Mouse (Mus musculus) frontal cortex, adult (tissue): ENCODE results near the gene 3110082I17Rik.

Experiments used
- ATAC-seq: cut with Nextera tagmentation; 2 replicates; pipeline ENCODE4 v1.9.2; 2017; ENCODE audit warnings: mild to moderate bottlenecking, moderate library complexity, mixed read lengths; ENCODE audit not compliant: low TSS enrichment

The 3110082I17Rik gene

DNA sequence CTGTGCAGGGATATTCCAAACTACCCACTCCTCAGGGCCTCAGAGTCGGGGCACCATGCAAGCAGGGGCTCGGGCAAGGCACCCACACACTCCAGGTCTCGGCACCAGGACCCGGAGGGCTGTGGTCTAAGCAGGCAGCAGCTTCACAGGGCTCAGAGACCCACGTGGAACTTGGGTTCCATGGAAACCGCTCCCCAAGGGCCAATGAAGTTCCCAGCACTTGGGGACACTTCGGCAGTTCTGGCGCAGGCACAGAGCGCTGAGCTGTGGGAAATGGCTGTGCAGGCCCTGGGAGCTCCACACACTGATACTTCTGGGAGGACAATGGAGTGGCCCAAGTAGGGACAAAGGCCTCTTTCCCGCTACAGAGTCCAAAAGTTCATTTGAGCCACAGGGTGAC, 7.3 kb downstream of the 3110082I17Rik start:
- no peak for ATAC-seq

DNA sequence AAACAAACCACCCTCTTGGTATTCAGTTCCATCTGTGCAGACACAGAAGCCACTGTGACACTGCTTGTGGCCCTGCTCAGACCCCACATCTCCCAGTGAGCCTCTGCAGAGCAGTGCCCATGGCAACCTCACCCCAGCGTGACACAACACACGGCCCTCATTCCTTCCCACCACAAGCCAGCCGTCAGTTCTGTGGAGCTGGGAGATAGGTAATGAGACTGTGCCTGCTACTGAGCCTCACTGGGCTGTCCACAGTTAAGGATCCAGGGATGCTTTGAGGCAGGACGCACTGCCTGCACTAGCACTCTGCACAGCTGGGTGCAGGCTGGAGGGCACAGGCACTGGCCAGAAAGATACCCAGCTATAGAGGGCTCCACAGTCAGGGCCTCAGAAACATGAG, 10.4 kb downstream of the 3110082I17Rik start:
- no peak for ATAC-seq

DNA sequence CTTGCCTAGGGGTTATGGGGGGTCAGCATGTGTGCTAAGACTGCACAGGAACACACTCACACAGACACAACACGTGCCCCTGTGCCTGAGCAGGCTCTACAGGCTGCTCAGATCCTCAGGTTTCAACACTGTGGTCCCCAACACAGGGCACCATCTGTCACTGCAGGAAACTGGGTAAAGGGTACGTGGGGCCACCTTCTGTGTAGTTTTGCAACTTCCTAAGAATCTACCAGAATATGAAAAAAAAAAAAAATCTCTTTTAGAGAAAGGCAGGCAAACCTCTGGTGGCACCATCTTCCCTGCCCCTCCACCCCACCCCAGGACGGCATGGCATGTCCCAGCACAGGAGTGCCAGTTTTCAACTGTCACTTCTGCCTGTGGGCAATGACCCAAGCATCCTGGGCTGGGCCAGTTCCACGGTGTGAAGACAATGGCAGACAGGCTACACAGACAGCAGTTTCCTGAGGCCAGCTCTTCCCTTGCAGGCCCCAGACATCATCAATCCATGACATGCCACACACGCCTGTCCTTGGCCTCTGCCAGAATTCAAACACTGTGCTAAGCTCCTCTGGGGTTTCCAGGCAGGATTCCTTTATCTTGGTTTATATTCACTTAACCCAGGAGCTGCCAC, 11.1 kb downstream of the 3110082I17Rik start:
- ATAC-seq, result no peak

DNA sequence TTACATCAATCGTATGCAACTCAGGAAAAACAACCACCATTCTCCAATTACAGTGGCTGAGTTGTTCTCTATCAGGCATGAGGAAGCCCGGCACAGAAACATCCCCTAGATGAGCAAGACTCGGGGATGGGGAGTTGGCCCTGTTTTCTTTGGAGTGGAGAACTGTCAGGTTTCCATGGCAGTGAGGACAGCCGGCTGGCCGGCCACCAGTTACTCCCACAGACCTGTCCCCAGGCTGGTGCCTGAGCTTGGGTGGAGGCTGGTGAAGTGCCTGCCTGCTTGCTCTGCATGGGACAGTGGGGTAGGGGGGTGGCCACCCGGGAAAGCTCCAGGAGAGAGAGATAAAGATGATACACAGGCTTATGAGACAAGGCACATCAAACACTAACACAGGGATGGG, 12.3 kb downstream of the 3110082I17Rik start:
- ATAC-seq, result peak; percentile 81

DNA sequence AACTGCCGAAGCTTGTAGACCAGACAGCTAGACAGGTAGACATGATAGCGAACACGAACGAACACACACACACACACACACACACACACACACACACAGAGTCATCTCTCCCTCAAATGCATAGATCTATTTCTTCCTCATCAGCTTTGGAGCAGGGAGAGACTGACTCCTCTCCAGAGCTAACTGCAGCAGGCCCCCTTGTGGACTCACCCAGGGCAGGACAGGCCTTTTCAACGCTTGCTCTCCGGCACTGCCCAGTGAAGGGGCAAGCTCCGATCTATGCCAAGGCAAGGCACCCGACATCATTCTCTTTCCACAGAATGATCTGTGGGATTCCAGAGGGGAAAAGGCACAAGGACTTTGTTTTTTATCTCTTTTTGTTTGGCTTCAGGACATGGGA, 15.1 kb downstream of the 3110082I17Rik start:
- ATAC-seq, result no peak

DNA sequence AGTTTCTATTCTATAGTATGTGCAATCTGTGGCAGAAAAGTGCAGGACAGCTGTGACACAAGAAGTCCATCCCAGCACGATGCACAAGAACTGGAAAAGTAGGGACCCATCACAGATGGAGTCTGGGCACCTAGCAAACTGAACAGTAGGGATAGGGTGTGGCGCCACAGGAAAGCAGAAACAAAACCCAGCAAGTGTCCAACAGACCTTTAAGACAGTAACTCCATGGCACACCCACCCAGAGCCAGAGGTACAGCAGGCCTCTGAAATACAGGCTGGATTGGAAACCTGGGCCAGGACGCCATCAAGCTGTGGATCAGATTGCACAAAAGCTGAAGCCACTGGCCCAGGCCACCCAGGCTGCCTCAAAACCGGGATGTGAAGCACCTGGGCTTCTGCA, 17.4 kb downstream of the 3110082I17Rik start:
- ATAC-seq, result no peak

DNA sequence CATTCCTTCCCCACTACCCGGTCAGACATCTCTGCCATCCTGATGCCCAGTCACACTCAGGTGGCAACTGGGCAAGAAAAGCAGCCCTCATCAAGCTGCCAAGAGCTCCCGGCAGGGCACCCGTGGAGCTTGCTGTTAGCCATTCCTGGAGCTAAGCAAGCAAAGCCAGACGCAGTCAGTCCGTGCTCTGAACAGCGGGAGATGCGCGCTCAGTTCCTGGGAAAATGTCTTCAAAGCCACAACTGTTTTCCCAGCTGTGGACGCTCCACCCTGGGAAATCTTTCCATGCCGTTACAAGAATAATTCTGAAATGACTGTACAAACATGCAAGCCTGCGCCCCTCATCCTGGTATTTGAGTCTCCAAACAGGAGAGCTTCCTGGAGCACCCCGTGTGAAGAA, 17.9 kb downstream of the 3110082I17Rik start:
- ATAC-seq, result no peak

DNA sequence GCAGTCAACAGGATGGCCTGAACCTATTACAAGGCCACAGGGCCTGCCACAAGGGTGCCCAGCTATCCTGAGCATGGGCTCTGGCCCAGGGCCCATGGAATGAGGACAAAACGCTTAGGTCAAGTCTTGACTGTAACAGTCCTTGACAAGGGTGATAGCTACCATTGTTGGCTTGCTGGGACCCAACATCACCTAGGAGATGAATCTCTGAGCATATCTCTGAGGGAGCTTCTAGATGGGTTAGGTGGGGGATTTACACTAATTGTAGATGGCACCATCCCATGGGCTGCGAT, 18.7 kb downstream of the 3110082I17Rik start:
- ATAC-seq, result no peak

DNA sequence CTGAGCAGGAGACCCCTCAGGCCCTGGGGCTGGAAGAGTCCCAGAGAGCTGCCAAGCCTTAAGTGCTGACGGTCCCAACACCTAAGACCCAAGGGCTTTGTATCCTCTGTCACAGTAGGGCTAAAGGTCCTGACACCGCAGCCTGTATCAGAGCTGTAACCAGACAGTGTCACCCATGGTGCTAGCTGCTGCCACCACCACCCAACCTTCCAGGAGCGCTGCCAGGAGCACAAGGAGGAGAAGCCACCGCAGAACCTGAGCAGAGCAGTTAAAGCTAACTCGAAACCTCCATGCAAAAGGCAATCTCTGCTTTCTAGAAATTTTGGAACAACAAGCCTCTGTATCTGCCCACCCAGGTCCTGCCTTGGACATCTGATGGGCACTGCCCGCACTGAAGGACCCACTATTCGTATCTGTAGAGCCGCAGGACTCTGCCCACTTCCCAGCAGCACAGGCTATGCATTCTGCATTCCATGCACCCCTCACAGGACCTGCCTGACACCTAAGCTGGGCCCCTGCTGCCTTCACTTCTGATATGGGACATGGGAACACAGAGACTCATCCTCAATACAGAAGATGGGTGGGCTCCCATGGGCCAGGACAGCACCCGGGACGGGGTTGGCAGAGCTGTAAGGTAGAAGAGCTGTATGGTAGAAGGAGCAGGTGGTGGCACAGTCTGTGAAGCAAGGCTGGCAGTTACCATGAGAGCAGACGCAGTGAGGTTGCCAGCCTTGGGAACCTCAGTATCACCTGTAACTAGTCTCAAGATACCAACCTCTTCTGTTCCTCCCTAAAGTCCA, 19.2 kb downstream of the 3110082I17Rik start:
- no peak; the same call in 1 of the 2 replicates for ATAC-seq

DNA sequence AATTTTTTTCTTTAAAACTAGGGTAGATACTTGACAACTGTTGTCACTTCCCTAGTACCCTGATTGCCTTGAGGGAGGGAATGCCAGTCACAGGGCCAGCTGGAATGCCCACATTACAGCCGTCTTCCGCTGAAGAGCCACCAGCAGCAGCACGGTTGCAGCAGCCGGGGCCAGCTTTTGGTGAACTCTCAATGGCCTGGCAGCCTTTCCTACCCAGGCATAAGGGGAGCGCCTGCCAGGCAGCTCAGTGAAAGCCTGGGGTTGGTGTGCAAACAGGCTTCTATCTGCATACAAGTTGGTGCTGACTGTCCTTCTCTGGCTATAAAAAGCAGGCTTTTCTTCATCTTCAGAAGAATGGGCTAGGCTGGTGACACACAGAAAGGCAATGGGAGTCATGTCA, 19.9 kb downstream of the 3110082I17Rik start:
- peak; percentile 48 for ATAC-seq

DNA sequence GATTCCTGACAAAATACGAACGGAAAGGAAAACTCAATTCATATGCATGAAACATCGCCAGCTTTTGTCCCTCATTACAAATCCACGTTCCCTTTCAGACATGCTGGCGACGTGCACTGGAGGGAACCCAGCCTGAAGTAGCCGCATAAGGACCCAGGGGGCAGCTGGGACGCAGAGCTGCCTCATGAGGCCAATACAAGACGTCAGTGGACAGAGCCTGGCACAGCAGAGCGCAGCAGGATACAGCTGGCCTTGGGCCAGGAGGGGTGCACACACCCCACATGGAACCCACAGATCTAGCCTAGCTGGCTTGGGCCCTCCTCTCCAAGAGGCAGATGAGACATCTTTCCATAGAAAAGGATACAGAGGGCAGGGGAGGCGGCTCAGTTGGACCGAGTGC, 21.9 kb downstream of the 3110082I17Rik start:
- no peak for ATAC-seq

DNA sequence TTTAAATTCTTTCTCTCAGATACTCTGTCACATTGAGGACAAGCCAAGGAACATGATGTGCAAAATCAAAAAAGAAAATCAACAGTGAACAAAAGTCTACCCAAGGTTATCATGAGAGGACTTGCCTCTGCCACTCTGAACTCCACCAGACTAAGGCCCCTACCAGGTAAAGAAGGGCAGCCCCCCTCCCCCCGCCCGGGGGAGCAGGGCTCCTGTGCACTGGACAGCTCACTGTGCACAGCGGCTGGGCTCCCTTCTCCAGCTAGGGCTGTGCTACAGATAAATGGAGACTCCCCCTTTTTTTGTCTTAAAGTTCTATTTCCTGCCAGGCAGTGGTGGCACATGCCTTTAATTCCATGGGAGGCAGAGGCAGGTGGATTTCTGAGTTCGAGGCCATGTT, 22.6 kb downstream of the 3110082I17Rik start:
- ATAC-seq, result no peak

DNA sequence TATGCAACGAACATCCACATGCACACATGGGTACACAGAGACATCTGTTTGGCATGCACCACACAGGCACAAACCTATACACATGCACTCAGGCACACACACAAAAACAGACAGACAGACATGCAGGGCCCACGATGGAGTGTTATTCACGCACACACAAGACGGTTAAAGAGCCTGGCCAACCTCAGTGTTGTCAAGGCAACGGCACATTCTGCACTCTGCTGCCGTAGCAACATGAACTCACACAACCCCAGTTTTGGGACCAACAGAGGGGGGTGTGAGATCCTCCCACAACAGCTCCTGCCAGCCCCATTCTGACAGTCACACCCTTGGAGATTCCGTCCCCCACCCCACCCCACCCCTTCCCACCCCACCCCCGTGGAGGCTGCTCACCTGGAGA, 25.4 kb downstream of the 3110082I17Rik start:
- peak; percentile 60 for ATAC-seq

DNA sequence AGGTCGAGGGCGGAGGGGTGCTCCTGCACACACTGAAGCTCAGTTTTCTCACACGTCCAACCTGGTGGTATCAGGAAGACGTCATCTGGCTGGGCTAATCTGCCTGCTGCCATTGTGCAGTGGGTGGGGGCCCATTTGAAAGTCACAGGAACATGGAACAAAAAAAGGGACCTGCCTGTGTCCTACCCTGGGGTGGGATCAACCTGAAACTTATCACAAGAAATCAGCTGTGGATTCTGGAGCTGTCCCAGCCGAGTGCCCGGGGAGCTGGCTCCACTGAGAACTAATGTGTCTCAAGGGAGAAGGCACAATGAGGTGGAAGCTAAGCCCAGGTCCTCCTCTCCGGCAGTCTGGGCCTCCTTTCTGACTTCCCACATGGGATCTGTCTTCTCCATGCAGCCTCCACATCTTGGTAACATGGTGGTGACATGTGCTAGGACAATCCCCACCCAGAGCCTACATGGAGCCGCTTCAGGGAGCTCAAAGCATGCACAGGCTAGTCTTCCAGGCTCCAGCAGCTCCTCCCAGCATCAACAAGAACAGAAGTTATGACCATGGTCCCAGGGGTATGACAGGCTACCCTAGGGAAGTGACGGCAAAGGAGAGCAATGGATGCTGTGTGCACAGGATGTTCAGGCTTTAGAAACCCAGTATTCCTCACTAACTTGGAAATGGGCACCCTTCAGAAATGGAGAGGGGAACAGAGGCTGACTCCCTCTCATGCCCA, 26.3 kb downstream of the 3110082I17Rik start:
- no peak for ATAC-seq

DNA sequence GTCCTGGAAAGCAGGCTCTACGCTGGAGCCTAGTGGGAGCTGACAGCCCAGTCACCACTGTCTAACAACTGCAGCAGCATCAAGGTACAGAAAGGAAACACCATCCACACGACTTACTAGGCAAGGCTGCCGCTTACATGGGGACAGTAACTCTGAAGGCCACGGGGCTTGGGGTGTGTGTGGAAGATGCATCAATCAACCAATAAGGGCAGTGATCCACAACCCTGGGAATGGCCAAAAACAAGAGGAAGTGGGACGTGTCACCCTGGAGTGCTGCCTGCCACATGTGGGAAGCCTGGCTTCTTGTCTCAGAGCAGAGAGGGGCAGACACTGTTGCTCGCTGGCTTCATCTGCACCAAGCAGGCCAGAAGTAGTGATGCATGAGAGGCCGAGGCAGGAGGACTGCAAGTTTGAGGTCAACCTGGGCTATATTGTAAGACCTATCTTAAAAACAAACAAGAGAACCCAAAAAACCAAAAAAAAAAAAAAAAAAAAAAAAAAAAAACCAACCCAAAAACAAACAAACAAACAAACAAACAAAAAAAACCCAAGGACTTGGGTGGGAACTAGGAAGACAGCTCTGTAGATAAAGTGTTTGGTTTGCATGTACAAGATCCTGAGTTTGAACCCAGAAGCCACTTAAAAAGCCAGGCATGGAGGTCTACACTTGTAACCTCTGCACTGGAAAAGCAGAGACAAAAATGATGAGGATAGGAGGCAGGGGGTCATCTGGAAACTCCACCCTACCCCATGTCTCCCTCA, 27.4 kb downstream of the 3110082I17Rik start:
- no peak for ATAC-seq

DNA sequence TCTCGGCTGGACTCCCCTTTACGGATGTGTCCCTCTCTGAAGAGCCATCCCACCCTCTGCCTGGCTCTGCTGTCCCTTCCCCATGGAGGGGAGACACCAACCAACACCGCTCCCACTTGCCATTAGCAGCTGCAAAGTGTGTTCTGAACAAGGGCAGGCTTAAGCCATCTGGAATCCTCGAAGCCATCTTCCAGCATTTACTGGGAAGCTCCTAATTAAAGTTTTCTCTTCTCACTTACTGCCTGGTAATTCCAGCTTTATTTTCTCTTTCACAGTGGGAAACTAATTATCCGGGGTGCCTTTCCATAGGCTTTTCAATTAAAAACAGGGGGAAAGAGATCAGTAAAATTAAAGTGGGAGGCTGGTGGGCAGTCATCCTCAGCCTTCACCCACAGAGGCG, 28.0 kb downstream of the 3110082I17Rik start:
- no peak for ATAC-seq

DNA sequence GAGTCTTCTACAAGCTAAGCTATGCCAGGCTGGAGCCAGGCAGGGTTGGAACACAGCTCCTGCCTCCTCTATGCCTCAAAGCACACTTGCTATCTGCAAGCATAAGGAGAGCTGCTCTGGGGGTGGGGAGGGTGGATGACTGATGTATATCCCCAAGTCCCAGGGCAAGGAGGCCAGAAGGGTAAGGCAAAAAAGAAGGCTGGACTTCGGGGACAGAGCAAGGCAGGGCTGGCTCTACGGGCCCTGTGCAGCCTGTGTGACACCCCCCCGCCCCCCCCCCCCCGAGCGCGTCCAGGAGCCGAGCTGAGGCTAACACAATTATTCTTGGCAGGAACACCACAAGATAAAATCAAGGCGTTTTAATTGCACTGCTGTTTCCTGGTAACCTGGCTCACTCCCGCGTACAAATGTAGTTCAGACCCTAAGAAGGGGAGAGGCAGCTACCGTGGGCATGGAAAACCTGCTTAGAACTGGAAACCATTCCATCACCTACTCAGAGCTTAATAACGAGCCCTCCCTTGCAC, 30.4 kb downstream of the 3110082I17Rik start:
- peak; percentile 58 for ATAC-seq

DNA sequence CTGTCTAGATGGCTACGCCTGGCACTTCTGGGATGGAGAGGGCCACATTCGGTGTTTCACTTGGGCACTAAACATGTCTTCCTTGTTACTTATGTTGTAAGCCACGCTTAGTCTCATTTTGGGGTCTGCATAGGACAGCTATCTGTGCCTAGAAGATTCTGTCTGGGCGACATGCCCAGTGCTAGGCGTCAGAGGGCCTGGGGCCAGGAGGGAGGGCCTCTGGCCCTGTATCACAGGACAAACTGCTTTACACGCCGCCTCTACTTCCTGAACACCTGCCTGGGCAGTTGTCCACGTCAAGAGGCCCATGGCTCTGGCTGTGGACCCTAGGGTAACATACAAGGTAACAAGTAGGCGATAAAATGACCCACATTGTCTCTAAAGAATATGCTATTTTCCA, 32.3 kb downstream of the 3110082I17Rik start:
- ATAC-seq, result no peak

DNA sequence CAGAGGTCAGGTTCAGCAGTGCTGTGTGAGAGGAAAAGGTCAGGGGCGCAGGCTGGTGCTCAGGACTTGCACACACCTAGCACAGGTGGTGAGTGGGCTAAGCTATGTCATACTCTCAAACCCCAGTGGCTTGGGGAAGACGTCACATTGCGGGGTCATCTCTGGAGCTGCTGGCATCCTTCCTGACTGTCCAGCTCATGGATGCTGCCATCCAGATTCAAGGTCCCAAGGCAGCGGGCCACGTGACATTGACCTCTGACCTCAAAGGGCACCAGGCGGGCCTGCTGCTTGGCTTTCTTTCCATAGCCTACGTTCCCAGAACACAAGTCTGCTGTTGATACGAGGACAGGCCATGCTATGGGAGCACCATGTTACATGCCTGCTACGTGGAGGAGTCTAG, 33.3 kb downstream of the 3110082I17Rik start:
- no peak for ATAC-seq

DNA sequence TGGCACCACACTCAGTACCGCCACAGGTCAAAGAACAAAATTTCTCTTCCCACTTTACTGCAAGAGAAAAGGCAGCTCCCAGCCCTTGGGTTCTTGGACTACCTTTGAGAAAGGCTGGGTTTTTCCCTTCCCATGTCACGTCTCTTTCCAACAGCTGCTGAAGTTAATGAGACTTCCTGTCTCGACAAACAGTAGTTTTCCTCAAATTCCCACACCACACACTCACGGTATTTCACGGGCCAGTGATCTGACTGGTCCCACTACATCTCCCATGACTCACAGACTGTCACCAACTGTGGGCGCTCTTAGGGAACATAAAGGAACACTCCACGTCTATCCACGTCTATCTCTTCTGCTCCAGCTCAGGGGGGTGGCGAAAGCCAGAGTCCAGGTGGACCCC, 35.1 kb downstream of the 3110082I17Rik start:
- no peak for ATAC-seq

DNA sequence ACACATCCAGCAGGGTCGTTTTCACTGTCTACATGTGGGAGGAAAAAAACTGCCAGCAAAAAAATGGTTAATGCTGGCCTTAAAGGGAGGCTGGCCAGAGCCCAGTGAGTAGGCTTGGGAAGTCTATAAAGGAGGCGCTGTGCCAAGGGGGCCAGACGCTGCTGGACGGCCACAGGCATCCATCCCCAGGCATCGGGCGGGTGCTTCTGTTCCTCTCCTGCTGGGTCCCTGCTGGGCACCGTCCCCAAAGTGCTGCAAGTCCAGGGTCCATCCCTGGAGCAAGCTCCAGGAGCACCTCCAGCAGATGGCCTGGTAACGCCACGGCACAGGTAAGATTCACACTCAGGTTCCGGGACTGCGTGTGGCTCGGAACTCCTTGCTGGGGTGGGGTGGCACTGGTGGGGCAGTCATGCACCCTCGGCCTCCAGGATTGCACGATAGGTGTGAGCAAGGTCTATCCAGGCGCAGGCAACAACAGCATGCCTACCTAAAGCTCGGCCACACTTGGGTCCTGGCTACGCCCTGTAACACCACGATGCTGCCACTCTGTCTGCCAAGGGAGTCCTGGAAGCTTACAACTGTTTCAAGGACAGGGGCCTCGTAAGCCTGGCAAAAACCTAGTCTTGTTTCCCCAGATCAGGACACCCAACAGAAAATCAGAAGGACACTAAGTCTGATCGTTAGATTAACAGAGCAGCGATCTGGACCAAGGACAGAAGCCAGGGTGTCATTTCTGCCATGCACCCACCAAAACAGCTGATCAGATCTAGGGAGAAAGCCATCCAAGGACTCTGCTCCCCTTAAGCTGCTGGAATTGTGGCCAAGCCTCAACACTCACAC, 37.1 kb downstream of the 3110082I17Rik start, which contains the start of gene Gper1:
Gper1 (plus strand) TSS at position 126 of the 840 bp plus-strand sequence.
- ATAC-seq, result no peak
